ENCODE assay signal across 23 mouse cellular contexts in the genomic region with DNA sequence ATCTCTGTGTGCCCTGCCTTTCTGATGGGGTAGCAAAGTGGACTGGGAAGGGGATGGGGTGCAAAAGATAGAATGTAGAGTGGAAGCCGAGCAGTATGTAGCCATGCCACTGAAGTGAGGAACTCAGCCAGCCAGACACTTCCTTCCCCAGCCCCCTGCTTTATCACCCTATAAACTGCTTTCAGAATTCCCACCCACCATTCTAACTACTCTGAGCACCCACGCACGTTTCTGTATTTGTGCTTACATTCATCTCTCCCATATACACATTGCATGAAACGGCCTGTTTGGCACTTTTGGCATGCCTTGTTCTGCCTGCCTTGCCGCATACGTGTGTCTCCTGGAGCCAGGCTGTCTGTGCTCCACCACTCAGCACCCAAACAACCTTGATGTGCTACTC.
A peak's percentile ranks its signal among the peaks of the same experiment; 100 is the strongest.
DNase-seq lines count a peak whose midpoint lies in the region; ATAC-seq lines count a peak whose summit lies in the region.
"Had no signal": no experiment of that assay in that cellular context is flagged by ENCODE, and none has a peak within 500 bp of the region (broad histone marks: within the 10 kb centered on the region; RNA-seq: fewer than 3 reads in every experiment).

No protein-coding gene starts in this region.

- DNase-seq in left cerebral cortex, adult 11 months (ENCODE audit: low spot score), result peak; percentile 26
- no peak for DNase-seq in left cerebral cortex, postnatal 4 days
- DNase-seq in frontal cortex, adult 2 months (ENCODE audit: extremely low spot score in 1 of 2, low spot score in 1 of 2), result peak; percentile 33 to 67
- peak; percentile 34 to 59 for DNase-seq in left cerebral cortex, postnatal 14 days (ENCODE audit: low spot score in 2 of 2)
- peak; percentile 10 for DNase-seq in telencephalon, adult 2 months (ENCODE audit: low read depth, low spot score)
- DNase-seq in cerebellum, adult 18-20 months, result no peak
- DNase-seq: adrenal gland, postnatal 10 days; cerebellum, adult 11 months; cerebellum, adult 9-11 months; gastrocnemius, postnatal 14 days; heart, postnatal 36 days; kidney, adult 9 months; kidney, postnatal 14 days; liver; lung, adult 2 months; lung, postnatal 10 days; midbrain, embryonic 14.5 days; retina, postnatal 1 day; thymus, postnatal 25 days had no signal

- intact Hi-C loops in left cerebral cortex, postnatal 4 days (cut with DNase I), result no loop called here
- intact Hi-C loops in left cerebral cortex, postnatal 14 days (cut with DNase I), result no loop called here

- no peak for ATAC-seq in megakaryocyte, adult 5-6 weeks (ENCODE audit: poor library complexity, severe bottlenecking)
- ATAC-seq: forebrain, embryonic 15.5 days; intestine, embryonic 16.5 days; Patski had no signal

Comparison
In these comparisons a context has a peak if more than half of its experiments do, and no peak if none do; other contexts are left out.
1. DNase-seq: peak in left cerebral cortex, adult 11 months (single experiment), frontal cortex, adult 2 months (2 of 2), left cerebral cortex, postnatal 14 days (2 of 2) and telencephalon, adult 2 months (single experiment); none in left cerebral cortex, postnatal 4 days (single experiment) and cerebellum, adult 18-20 months (0 of 2).